Mouse (Mus musculus): ENCODE data around the gene Patl2.

GRCm38 (mm10) chr2:122154479-122154878, 31.5 kb downstream of the Patl2 start:
- TF ChIP-seq EP300 (IDR thresholded peaks at IDR 0.05; ENCODE audit: low read depth) = no peak
- no peak for TF ChIP-seq CTCF (IDR thresholded peaks at IDR 0.05; ENCODE audit: low read depth)

Measured in heart, postnatal 0 days (tissue).